Mouse (Mus musculus): ENCODE results near the gene Lgr6. TPM values are rescaled to one million over a fixed set of nuclear protein-coding genes. Genes with fewer than 3 reads are reported as not detected.

Gene Lgr6
- polyA plus RNA-seq, 2 experiments from 2014 or later: not detected

GRCm38 (mm10) chr1:134947590-134947989 lies 157.5 kb downstream of the Lgr6 start:
- no peak for ATAC-seq

GRCm38 (mm10) chr1:134942898-134943297 lies 162.2 kb downstream of the Lgr6 start:
- ATAC-seq: no peak

DNA sequence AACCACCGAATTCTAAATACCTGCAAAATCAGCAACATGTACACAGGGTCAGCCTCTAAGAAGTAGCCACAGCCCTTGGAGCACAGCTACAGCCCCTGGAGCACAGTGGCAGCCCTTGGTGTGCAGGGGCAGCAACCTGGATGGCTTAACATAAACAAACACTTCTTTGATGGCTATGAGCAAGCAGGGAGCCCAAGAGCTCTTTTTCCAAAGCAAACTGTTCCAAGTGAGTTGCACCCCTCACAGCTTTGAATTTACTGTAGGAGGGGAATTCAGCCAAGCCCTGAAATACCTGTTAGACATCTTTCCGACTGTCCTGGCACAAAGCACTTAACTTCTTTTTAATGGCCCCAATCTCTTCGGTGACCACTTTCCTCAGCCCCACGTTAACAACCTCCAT lies 164.2 kb downstream of the Lgr6 start:
- ATAC-seq: no peak

DNA sequence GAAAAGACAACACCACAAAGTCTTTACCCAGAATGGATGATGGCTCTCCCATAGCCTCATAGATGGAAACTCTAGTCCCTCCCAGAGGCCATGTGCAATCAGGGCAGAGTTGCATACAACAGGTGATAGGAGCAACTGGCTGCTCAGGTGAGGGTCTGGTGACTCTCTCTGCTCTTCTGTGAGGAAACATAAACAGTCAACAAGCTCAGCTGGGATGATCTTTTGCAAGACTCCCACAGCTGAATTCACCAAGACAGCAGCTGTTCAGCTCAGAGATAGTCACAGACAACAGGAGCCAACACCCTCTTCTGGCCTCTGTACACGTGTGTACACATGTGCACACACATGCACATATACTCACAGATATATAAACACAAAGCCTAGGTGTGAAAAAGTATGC lies 166.8 kb downstream of the Lgr6 start:
- no peak for ATAC-seq

- no peak for ATAC-seq
Measured at GRCm38 (mm10) chr1:134936335-134936734, 168.7 kb downstream of the Lgr6 start.

Other genes with a start within 250 kb of the Lgr6 start
- 1 to 10 TPM; 2.7 to 2.8 TPM for gene Ppp1r12b, start 149.3 kb downstream of the Lgr6 start, polyA plus RNA-seq (2017; shearing (Covaris generic))
- 10 to 100 TPM; 15.9 to 18.1 TPM for gene Ube2t, start 142.7 kb downstream of the Lgr6 start, polyA plus RNA-seq (2017; shearing (Covaris generic))
- gene Ptpn7, start 27.4 kb upstream of the Lgr6 start, polyA plus RNA-seq (2017; shearing (Covaris generic)): 100 to 1,000 TPM; 155 to 193 TPM
- gene Arl8a, start 41.5 kb upstream of the Lgr6 start, polyA plus RNA-seq (2017; shearing (Covaris generic)): 10 to 100 TPM; 10.3 to 10.6 TPM
- gene Gpr37l1, start 62.4 kb upstream of the Lgr6 start, polyA plus RNA-seq (2017; shearing (Covaris generic)): not detected
- not detected for gene Elf3, start 153.3 kb upstream of the Lgr6 start, polyA plus RNA-seq (2017; shearing (Covaris generic))
- 10 to 100 TPM; 45.4 to 51.9 TPM for gene Rnpep, start 178.8 kb upstream of the Lgr6 start, polyA plus RNA-seq (2017; shearing (Covaris generic))
- 100 to 1,000 TPM; 181 to 212 TPM for gene Timm17a, start 208.5 kb upstream of the Lgr6 start, polyA plus RNA-seq (2017; shearing (Covaris generic))
- not detected for gene Lmod1, start 219.5 kb upstream of the Lgr6 start, polyA plus RNA-seq (2017; shearing (Covaris generic))

All from activated CD4-positive, CD25-positive, alpha-beta regulatory T cell, adult 4 months (primary cell).